Mouse (Mus musculus) left cerebral cortex, adult 11 months (tissue): ENCODE measurements around the gene Kdm4b.

Experiments
- DNase-seq: peaks from one replicate; pipeline ENCODE4 v3.0.0; 2022; ENCODE audit warnings: low spot score

Gene Kdm4b

DNA sequence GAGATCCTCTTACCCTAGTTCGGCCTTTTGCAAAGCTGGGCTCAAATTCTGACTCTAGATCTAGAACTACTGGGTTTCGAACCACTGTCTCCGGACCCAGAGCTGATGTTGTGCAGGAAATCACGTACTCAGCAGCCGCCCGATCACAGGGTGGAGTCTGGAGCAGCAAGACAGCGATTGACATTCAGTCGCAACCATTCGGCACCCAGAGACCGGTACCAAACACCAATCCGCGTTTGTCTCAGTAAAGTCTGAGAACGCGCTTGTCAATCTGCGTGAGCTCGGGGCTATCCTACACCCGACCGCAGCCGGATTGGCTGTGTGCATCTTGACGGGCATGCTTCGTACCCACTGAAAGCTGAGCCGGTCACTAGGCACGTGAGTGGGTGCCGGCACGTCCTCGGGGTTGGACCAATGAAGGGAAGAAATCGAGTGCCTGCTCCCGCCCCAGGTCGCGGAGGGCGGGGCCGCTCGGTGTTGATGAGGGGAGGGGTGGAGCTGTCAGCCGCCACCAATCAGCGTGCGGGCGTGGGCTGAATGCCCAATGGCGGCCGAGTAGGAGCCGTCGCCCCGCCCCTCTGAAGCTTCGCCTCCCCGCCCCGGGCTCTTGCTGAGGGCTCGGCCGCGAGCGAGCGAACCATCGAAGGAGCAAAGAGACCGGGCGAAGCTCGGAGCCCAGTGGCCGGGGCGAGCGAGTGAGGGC is at the start of gene Kdm4b:
Gene Kdm4b (plus strand): TSS at position 613 of the 703 bp plus-strand sequence.
- DNase-seq = peak; percentile 99

DNA sequence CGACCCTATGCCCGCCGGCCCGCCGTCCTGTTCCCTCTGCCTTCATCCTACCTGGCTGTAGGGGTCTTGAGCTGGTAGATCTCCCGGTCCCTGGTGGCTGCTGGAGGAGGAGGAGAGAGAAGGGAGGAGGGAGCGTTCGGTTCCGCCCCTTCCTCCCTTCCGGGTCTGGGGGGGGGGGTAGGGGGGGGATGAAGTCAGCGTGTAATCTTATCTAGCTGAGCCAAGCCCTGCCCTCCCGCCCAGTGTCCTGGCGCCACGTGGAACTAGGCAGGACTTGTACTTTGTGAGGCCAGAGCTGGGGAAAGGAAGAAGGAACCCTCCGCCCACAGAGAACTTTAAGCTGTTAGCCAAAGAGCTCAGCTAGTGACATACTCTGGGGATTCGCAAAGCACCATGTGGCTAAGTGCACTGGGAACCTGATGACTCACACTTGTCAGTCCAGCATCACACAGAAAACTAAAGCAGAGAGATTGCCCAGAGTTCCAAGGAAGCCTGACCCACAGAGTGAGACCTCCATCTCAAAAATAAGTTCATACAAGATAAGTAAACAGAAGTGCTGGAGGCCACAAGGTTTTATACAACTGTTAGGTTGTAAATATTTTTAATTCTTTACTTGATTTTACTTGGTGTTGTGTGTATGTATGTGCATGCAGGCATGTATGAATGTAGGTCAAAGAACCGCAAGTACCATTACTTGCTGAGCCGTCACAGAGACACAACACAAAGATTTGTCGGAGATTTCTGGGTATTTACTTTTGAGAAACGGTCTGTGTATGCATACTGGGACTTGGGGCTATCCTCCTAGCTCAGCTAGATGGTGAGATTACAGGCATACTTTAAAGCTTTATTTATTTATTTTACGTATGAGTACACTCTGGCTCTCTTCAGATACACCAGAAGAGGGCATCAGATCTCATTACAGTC is 49.0 kb upstream of the Kdm4b start, which contains the start of gene Ticam1:
Gene Ticam1 (minus strand): TSS at position 144 of the 924 bp plus-strand sequence.
- DNase-seq = peak; percentile 80

DNA sequence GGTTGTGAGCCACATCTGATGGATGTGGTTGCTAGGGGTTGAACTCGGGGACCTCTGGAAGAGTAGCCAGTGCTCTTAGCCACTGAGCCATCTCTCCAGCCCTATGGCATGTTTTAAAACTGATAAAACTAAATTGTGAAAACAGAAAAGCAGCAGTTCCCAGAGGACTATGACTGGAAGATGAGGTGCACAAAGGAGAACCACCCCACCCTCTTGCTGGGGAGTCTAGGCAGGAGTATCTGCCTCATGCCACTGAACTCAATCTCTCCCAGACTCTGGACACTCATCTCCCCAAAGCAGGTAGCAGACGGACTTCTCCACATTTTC is 48.3 kb upstream of the Kdm4b start:
- DNase-seq = no peak

- DNase-seq = no peak
Measured at GRCm38 (mm10) chr17:56278340-56278739, 47.5 kb upstream of the Kdm4b start.

DNA sequence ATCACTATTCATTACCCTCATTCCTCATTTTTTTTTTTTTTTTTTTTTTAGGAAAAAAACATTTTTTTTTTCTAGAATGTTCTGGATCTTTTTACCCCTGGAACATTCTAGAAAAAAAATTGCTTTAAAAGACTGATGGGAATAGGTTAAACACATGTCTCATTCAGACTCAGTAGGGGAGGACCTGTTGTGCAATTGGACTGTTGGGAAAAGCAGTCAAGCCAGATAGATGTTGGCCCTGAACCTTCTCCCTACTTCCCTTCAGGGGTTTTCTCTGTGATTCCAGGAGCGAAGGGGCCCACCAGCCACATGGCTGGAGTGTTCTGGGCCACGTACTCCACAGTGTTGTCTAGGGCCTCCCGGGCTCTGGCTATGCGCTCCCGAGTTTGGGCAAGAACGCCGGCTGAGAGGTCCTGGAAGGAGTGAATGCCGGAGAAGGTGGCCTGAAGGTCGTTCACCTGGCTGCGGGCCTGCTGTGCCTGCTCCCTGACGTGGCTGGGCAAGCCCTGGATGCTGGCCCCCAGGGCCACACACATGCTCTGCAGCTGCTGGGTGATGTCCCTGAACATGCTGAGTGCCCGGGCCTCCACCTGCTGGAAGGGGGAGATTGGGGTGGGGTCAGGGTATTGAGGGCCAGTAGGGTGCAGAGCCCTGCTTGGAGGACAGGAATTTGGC is 46.2 kb upstream of the Kdm4b start:
- no peak for DNase-seq

GRCm38 (mm10) chr17:56281193-56281592 is 44.7 kb upstream of the Kdm4b start:
- DNase-seq = no peak

GRCm38 (mm10) chr17:56282802-56283201 is 43.1 kb upstream of the Kdm4b start:
- peak; percentile 66 for DNase-seq

DNA sequence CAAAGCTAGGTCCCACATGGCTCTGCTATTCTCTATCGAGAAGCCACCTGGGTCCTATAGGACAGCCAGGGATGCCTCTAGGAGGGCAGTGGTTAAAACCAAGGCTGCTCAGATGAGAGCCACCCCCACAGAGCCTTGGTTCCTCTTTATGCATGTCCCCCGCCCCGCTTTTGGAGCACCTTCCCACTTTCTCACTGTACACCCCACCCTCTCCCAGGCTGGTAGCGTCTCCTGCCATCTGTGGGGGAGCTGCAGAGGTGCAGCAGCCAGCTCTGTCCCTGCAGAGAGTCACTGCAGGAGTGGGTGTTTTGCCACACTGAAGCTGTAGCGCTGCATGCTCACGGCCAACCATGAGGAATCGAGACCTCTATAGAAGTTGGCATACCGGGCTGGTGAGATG is 42.5 kb upstream of the Kdm4b start:
- DNase-seq = no peak

GRCm38 (mm10) chr17:56285995-56286394 is 39.9 kb upstream of the Kdm4b start:
- no peak for DNase-seq

GRCm38 (mm10) chr17:56287830-56288229 is 38.0 kb upstream of the Kdm4b start:
- DNase-seq = no peak

DNA sequence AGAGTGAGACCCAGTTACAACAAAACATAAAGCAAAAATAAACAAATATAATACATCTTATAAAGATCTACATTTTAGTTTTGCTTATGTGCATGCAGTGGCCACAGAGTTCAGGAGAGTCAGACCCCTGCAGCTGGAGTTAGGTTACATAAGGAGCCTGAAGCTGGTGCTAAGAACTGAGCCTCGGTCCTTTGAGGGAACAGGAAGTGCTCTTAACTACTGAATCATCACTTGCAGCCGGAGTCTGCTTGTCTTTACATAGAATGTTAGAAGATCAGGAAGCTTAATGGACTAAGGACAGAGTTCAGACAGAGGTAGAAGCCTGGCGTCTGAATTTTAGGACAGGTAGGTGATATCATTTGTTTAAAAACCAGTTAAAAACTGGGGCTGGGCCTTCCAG is 37.0 kb upstream of the Kdm4b start:
- DNase-seq = no peak

DNA sequence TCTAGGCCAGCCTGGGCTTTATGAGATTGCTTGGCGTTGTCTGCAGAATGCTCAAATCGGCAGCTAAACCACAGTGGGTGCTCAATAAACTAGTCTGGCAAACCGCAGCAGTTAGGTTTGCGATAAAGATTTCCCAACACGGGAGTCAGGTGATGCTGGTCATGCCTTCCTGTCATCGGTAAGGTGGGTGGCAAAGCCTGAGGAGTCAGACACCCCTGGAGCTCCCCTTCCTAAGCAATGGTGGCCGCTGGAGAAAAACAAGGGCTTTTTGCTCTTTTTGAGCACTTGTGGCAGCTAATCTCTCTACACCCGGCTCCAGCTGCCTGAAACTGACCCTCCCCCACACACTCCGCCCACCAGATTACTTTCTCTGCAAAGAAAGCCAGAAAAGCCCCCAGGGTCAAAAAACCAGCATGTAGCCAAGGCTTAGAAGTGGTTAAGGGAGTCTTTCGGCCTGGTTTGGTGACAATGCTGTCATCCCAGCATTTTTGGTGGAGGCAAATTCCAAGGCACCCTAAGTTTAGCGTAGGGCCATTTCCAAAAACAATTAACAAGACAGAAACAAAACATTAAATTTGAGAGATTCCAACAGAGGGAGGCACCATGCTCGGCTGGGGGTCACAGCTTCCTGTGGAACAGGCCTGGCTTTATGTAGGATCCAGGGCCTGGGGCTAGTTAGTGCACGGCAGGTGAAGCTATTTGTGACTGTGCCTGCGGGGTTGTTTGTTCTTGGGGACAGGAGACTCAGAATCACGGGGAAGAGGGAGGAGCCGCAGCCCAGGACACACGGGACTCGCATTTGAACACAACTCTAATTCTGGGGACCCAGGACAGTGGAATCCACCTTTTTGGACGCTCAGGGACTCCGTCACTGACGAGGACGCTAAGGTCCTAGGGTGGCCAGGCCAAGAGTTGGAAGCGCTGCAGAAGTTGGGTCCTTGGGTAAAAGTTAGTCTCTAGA is 36.2 kb upstream of the Kdm4b start:
- DNase-seq = no peak

GRCm38 (mm10) chr17:56290388-56291170 is 35.3 kb upstream of the Kdm4b start:
- no peak for DNase-seq

- no peak for DNase-seq
Measured at GRCm38 (mm10) chr17:56291171-56291511, 34.7 kb upstream of the Kdm4b start.

DNA sequence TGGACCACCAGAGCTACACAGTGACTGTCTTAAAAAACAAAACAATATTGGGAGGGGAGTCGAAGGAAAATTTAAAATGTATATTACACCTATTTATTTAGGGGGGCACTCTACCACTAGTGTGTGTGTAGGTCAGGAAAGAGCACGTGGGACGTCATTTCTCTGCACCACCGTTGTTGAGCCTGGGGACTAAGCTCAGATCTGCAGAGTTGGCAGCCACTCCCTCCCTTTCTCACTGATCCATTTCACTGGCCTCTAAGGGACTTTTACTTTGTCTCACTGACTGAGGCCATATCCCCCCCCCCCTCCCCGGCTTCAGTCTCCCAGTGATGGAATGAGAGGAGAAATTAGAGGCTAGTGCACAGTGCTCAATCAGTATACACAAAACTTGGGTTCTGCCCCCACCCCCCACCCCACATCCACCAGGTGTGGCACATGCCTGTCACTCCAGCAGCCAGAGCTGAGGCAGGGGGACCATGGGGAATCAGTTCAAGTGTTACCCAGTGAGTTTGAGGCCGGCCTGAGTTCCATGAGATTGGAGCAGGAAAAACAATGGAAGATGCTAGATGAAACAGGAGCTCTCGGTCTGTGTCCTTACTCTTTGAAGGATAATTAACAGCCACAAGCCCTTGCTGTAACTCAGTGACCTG is 33.9 kb upstream of the Kdm4b start:
- no peak for DNase-seq

DNA sequence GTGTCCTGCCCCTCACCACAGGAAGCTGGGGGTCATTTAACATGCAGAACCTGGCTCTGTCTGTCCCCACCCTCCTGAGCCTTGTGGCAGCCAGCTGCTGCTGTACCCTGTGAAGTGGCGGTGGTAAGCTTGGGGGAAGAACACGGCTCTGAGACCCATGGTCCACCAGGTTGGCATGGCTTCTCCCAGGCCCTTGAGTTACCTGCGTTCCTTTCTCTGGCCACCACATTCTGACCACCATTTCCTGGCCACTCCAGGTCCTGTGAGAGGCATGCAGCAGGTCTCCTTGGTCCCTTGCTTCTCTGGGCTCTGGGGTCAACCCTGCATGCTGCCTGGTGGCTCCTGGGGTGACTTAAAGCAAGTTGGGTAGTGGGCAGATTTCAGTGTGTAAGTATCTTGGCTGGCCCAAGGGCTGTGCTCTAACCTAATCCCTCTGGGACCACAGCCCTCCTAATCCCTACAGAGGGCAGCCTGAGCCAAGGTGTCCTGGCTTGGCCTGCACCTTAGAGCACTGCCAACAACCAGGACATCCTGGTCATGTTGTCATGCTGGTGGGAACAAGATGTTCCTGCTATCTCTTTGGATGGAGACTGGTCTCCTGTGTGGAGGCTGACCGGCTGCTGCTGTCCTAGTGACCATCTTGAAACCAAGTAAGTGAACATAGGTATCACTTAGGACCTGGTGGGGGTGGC is 33.2 kb upstream of the Kdm4b start, which contains the start of gene Plin3:
Gene Plin3 (minus strand): TSS at position 343 of the 692 bp plus-strand sequence.
- no peak for DNase-seq

DNA sequence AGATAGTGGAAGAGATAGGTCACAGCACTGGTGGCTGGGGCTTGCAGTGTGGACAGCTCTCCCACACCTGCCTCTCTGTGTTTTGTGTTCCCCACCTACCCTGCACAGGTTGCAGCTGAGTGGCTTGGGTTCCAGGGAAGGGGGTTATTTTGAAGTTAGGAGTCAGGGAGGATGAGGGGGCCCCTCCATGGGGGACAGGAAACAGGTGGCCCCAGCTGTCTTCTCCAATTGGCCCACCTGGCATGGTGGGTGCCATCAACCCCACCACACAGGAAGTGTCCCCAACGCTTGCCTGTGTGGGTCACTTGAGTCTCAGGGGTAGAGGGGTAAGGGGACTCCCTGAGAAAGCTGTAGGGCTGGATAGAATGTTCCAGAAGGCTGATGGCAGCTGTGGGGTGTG is 32.6 kb upstream of the Kdm4b start:
- no peak for DNase-seq

GRCm38 (mm10) chr17:56294241-56294640 is 31.6 kb upstream of the Kdm4b start:
- DNase-seq = no peak

DNA sequence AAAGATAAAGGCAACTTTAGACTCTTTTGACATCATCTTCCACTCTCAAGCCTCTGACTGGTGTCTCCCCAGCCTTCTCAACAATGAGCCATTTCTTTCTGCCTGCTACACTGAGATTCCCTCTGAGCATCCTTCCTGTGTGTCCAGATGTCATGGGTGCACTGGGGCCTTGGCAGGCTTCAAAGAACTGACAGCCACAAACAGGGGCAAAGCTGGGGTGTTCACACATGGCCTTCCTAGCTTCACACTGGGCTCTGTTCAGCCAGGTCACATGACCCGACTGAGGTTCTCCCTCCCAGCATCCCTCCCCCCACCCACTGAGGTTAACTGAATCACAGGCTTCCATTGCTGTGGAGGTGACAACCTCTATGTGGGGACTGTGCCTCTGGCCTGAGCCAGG is 29.7 kb upstream of the Kdm4b start:
- DNase-seq = no peak

GRCm38 (mm10) chr17:56298238-56298637 is 27.6 kb upstream of the Kdm4b start:
- no peak for DNase-seq
